Mouse (Mus musculus) heart, postnatal 10 days (tissue): ENCODE measurements around the gene Fgf15. TPM values are rescaled to one million over a fixed set of nuclear protein-coding genes. Genes with fewer than 3 reads are reported as not detected.
"Not testable (repeated sequence)": the region's sequence is repeated elsewhere in the genome, so short reads cannot be mapped to it uniquely, and the experiment has no call there.

Experiments used
- DNase-seq, 2 experiments: peaks; one replicate each; pipeline ENCODE4 v3.0.0; 2021
- intact Hi-C: fragments of 180-260 bp; cut with DNase I; formaldehyde crosslinking; loops from one replicate; pipeline ENCODE4 v1.15.1; 2025
- total RNA-seq, 2 experiments: library from RNA; stranded (reverse); gene quantifications; 2 replicates each; pipeline ENCODE4 v1.2.3; 2021

Gene Fgf15
- total RNA-seq, 2 experiments from 2014 or later, result not detected

DNA sequence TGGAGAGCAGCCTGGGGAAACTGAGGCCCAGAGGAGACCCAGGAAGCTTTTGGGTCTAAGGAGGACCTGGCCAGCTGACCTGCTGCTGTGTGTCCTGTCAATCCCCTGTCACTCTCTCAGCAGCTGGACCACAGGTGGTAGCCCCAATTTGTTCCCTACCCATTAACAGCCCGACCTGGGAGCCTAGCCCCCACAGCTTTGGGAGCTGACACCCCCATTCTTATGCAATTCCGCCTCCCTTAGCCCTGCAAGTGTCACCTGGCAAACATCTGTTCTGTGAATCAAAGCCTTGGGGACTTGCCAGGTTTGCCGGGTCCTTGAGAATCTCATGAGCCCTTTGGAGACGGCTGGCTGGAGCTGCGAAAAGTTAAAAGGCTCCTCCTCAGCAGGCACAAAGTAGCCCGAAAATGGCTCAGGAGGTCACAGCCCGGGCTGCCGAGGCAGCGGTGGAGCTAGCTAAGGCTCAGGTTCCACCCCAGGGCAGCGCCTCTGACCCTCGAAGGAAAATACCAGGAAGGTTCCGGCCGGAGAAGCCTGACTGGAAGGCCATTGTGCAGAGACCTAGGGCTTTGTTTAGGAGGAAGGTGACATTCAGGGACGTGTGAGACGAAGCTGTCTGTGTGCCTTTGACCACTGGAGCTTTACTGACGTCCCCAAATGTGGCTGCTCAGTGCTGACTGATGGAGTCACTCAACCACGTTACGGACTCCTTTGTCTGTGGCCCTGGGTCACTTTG, 7.6 kb upstream of the Fgf15 start:
- intact Hi-C loops, result no loop called here

DNA sequence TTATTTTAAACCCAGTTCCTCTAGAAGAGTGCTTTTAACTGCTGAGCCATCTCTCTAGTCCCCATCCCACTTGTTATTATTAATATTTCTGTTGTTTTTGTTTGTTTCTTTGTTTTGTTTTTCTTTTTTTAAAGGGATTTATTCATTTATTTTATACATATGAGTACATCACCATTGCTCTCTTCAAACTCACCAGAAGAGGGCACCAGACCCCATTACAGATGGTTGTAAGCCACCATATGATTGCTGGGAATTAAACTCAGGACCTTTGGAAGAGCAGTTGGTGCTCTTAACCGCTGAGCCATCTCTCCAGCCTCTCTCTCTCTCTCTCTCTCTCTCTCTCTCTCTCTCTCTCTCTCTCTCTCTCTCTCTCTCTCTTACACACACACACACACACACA, 5.7 kb upstream of the Fgf15 start:
- DNase-seq, intact Hi-C loops: not testable (repeated sequence)

More for the DNA sequence above, 7.6 kb upstream of the Fgf15 start:
- DNase-seq, result no peak

DNA sequence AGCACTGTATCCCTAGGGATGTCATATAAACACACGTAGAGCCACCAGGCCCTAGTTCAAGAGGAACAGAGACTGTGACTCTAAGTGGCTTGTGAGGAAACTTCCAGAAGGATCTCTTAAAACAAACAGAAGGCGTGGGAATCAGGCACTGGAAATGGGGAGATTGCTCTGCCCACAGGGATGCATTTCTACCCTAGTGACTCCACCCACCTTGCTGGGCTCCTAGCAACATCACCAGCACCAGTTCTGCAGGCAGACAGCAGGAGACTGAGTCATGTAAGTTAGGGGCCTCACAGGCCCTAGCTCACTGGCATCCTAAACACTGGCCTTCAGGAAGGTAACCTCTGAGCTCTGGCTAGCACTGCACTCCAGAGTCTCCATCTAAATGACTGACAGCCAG, 4.5 kb upstream of the Fgf15 start:
- no peak for DNase-seq
- intact Hi-C loops, result no loop called here

- intact Hi-C loops, result no loop called here
- DNase-seq, result no peak
Observed at GRCm38 (mm10) chr7:144892322-144892721, 4.0 kb upstream of the Fgf15 start.

DNA sequence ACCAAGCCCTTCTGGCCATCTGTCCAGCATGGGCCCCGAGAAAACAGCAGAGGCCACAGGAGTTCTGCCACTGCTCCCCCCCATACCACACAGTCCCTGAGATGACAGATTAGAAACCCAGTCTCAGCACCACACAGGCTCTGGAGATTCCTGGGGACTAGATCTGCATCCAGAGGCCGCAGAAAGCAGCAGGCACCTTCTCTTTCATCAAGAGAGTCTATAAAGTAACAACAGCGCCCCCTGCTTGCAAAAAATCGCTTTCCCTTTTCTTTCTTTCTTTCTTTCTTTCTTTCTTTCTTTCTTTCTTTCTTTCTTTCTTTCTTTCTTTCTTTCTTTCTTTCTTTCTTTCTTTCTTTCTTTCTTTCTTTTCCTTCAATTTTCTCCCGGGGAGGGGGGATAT, 2.1 kb upstream of the Fgf15 start:
- DNase-seq, result peak; percentile 24 to 53
- intact Hi-C loops, result loop anchor here (1.0 to 2.0 kb wide), 2 partner anchors 96 to 309 kb away; no protein-coding TSS in a partner anchor

DNA sequence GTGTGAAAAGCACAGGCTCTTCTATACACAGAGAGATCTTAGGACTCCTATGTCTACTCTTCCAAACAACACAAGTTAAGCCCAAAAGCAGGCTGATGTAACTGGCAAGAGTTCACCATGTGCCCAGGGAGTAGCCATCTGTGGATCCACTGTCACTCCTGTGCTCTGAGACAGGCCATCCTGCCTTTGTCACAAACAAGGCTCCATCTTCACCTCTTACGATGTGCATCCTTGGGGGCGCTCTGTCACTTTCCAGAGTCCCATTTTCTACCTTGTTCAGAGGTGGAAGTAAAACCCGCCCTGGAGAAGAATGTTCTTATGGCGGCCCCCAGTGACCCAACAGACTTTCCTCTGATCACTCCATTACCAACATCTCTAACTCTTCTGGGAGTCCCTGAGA, 1.6 kb upstream of the Fgf15 start:
- no peak for DNase-seq
- intact Hi-C loops, result loop anchor here (1.0 to 5.0 kb wide), 3 partner anchors 96 to 310 kb away; no protein-coding TSS in a partner anchor

DNA sequence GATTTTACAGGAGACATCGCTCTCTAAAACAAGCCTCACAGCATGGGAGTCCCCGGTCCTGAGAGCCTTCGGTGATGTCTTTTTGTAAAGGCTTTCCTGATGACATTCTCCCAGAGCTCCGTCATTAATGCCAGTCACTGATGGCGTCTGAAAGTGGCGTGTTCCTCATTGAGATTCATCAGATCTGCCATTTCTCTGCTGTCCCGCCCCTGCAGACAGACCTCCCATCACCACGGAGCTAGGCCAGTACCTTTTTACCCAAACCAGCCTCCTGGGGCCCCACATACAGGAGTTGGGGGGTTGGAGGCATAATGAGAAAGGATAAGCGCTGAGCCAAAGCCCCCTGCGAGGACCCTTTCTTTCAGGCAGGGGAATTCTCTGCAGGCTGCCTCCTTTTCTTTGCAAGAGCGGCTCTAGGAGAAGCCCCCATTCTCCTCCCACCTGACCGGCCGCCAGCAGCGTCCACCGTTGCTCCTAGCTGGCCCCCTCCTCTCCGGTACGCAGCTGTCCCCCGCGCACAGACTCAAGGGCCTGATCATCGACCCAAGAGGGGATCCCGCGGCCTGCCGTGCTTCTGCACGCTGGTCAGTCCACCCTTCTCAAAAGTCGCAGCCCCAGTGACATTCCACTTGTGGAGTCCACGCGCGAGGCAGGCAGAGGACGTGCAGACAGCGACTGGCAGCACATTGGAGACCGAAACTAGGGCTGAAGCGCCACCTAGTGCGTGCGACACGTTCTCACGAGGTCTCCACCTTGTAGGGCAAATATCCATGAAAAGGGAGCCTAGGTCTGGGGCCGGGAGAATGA, 823 bp upstream of the Fgf15 start:
- DNase-seq, result peak; percentile 71 to 81
- intact Hi-C loops, result loop anchor here (2.0 to 5.0 kb wide), 2 partner anchors 113 to 311 kb away; no protein-coding TSS in a partner anchor

- no peak for DNase-seq
- intact Hi-C loops, result loop anchor here (5.0 kb wide), 1 partner anchor 116 kb away; no protein-coding TSS in a partner anchor
Observed at GRCm38 (mm10) chr7:144898506-144898905, 2.2 kb downstream of the Fgf15 start.

DNA sequence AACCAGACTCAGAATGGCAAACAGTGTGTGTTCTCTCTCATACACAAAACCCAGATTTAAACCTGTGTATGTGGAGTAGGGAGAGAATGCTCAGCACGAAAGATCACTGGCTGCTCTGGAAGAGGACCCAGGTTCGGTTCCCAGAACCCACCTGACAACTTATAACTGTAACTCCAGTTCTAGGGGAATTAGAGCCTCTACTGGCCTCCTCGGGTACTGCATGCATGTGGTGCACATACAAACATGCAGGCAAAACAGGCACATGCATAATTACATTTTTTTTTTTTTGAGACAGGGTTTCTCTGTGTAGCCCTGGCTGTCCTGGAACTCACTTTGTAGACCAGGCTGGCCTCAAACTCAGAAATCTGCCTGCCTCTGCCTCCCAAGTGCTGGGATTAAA, 9.2 kb downstream of the Fgf15 start:
- not testable (repeated sequence) for DNase-seq
- intact Hi-C loops, result loop anchor here (10.0 kb wide), 1 partner anchor 421 kb away; no protein-coding TSS in a partner anchor

DNA sequence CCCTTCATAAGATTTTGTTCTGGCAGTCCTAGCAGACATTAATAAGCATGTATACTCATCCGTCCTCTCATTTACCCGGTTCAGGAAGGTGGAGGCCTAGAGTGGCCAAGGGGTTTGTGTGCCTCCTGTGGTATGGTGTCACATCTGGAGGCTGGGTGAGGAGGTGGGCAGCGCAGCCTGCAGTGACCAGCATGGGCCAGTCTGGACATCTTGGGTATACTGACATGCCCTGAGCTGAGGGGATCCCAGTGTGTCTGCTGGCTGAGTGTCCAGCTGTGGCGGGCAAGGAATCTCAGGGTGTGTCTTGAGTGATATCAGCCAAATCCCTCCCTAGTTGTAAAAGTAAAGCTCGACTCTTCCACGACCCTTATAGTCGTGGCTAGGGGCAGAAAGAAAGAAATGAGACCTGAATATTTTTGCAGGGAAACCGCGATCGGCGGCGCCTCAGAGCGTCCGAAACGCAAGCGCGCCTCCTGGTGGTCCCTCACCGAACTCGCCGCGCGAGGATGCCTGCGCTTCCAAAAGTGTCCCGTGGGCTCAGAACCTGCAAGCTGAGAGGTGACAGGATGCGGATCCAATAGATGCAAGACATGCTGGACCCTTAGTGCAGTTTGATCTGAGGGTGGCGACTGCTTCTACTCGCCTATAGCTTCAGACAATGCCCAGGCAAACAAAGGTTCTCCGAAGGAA, 10.5 kb downstream of the Fgf15 start:
- intact Hi-C loops, result loop anchor here (1.0 to 10.0 kb wide), 2 partner anchors 323 to 422 kb away; no protein-coding TSS in a partner anchor
- DNase-seq, result peak; percentile 58 to 81

GRCm38 (mm10) chr7:144907793-144908192, 11.5 kb downstream of the Fgf15 start:
- intact Hi-C loops, result loop anchor here (10.0 kb wide), 1 partner anchor 423 kb away; no protein-coding TSS in a partner anchor
- DNase-seq, result no peak

DNA sequence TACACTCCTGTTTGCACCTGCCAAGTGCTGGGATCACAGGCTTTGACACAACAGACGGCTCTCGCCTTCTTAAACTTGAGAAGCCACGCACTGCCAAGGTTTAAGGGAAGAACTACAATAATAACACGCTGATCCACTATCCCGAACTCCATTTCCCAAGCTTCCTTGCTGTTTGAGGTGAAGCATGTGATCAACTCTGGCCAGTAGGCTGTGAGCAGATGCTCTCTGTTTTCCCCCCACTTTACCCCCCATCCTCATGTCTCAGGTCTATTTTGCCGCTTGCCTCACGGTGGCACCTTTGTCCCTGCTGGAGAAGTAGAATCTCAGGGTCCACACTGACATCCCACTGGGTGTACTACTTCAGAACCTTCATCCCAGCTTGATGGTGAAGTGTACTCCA, 12.4 kb downstream of the Fgf15 start:
- no peak for DNase-seq
- intact Hi-C loops, result loop anchor here (10.0 kb wide), 1 partner anchor 424 kb away; no protein-coding TSS in a partner anchor

- DNase-seq, result no peak
- intact Hi-C loops, result no loop called here
Observed at GRCm38 (mm10) chr7:144911121-144911520, 14.8 kb downstream of the Fgf15 start.

GRCm38 (mm10) chr7:144912897-144913296, 16.6 kb downstream of the Fgf15 start:
- intact Hi-C loops, result no loop called here
- DNase-seq, result no peak

DNA sequence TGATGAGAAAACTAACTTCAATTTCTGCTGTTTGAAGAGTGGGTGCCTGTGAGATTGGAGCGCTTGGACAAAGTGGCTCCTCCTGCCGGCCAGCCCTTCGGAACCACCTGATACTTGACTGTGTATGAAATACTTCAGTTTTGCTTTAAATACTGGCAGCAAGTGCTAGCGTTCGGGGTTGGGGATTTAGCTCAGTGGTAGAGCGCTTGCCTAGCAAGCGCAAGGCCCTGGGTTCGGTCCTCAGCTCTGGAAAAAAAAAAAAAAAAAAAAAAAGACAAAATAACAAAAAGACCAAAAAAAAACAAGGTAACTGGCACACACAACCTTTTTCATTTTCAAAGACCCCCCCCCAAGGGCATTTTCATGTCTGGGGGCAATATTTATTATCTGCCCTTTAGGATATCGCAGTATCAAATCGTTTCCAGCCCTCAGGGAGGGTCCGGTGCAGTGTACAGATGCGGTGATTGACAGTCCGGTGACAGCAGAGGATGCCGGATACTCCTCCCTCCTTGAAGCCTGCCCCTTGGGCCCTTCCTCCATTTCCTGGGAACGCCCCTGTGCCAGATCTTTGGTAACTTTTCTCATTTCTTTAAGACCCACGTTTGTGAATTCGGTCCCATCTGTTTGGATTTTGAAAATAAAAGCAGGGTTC, 18.1 kb downstream of the Fgf15 start:
- intact Hi-C loops, result no loop called here
- DNase-seq, result no peak

DNA sequence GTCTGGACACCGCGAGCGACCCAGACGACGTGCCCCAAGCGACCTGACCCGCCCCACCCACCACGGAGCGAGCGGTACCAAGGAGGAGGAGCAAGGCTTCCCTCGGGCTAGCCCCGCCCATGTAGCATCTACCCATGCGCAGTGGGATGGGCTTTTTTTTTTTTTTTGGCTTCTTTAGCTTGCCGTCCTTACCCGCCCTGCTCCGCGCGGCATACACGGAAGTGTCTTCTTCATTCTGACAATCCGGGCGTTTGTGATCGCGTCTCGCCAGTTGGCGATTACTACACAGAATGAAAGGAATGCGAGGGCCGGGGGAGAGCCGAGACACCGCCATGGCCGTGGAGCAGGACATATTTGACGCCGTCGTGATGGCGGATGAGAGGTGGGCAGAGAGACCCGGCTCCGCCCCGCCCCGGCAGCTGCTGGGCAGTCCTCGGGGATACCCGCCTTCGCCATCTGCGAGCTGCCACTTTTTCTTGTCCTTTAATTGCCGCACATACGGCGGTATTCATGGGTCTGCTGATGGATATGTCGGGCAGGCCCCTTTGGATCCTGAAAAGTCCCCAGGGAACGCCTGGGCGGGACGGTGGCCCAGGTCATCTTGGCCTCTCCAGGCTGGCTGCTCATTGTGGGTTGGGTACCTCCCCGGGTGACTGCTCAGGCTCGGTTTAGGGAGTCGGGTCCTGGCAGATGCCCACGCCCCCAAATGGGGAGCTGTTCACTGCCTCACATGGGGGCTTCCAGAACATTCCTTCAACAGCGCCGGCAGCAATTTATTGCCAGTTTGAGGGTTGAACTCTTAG, 18.8 kb downstream of the Fgf15 start, which contains the start of gene LTO1:
Gene LTO1, plus strand, starts transcription at position 153 of the 803 bp plus-strand sequence.
- intact Hi-C loops, result no loop called here
- peak; percentile 94 to 95 for DNase-seq

DNA sequence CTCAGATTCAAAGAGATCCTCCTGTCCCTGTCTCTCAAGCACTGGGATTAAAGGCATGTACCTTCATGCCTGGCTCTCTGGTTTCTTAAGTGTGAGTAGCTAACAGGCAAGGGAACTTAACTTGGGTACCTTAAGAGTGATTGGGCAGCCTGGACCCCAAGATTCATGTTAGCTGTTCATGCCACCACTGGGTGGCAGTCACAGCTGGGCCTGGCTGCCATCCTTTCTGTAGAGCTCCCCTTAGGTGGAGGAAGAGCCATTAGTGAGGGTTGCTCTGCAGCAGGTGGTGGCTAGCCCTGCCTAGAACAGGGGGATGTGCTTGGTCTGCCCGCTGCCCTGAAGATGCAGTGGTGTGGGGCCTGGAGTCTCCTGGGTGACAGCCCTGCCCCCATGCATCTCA, 22.5 kb downstream of the Fgf15 start:
- intact Hi-C loops, result no loop called here

DNA sequence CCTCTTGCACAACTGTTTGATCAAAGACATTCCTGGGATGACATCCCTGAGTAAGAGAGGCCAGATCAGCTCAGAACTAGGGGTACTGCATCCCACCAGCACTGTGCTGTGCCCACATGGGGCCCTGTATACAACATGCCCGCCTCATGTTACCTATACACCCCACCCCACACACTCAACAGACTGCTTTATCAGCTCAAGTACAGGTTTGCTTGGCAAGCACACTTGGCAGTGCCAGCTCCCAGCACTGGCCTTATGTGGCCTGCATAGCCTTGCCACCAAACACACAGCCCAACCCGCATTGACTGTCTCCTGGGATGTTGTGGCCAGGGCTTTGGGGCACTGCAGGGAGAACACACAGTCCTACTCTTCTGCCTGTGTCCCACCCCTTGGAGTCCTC, 31.3 kb downstream of the Fgf15 start:
- peak; percentile 67 to 73 for DNase-seq

More for the DNA sequence above, 22.5 kb downstream of the Fgf15 start:
- DNase-seq, result no peak

More for the DNA sequence above, 31.3 kb downstream of the Fgf15 start:
- intact Hi-C loops, result no loop called here
